Mouse (Mus musculus) spleen, adult 2 months (tissue): ENCODE measurements around the gene Ormdl3.

Experiments used
- CTCF ChIP-seq: fragments of 200-500 bp; IDR thresholded peaks from 2 replicates; pipeline ENCODE4 v1.5.1; 2011; ENCODE audit warnings: mild to moderate bottlenecking, inconsistent platforms; ENCODE audit not compliant: insufficient read depth, insufficient read length, insufficient replicate concordance; ENCODE audit errors: extremely low read depth
- POLR2A ChIP-seq: fragments of 200-500 bp; IDR thresholded peaks from 2 replicates; pipeline ENCODE4 v1.6.1; 2011; ENCODE audit warnings: low read depth, low read length, inconsistent platforms

- TF ChIP-seq CTCF (no peak), POLR2A (no peak)
These were observed 19.6 kb upstream of the Ormdl3 start for GRCm38 (mm10) chr11:98606763-98607162.
